Mouse (Mus musculus) spleen, postnatal 36 days (tissue): ENCODE data around the gene Slc9a2.
"Not testable (repeated sequence)": the region's sequence is repeated elsewhere in the genome, so short reads cannot be mapped to it uniquely, and the experiment has no call there.

ENCODE experiments used
- DNase-seq, 2 experiments: peaks; one replicate each; pipeline ENCODE4 v3.0.0; 2022; ENCODE audit warnings: low spot score in 2 of 2, mixed read lengths in 1 of 2

Slc9a2 gene

GRCm38 (mm10) chr1:40680067-40680867, at the start of gene Slc9a2:
TSS of gene Slc9a2 (plus strand) at chr1:40680574.
- no peak for DNase-seq

GRCm38 (mm10) chr1:40632407-40633062, 47.8 kb upstream of the Slc9a2 start:
- DNase-seq = no peak

- DNase-seq = no peak
These were observed 45.8 kb upstream of the Slc9a2 start for GRCm38 (mm10) chr1:40634608-40635007.

- DNase-seq = no peak
These were observed 32.1 kb upstream of the Slc9a2 start for GRCm38 (mm10) chr1:40648234-40648633.

GRCm38 (mm10) chr1:40650803-40651497, 29.4 kb upstream of the Slc9a2 start:
- DNase-seq = no peak

- DNase-seq = no peak
These were observed 23.3 kb upstream of the Slc9a2 start for GRCm38 (mm10) chr1:40657035-40657434.

- no peak for DNase-seq
These were observed 22.3 kb upstream of the Slc9a2 start for GRCm38 (mm10) chr1:40657978-40658496.

GRCm38 (mm10) chr1:40659017-40659416, 21.4 kb upstream of the Slc9a2 start:
- no peak for DNase-seq

GRCm38 (mm10) chr1:40659496-40659895, 20.9 kb upstream of the Slc9a2 start:
- DNase-seq = no peak

GRCm38 (mm10) chr1:40660838-40661237, 19.5 kb upstream of the Slc9a2 start:
- DNase-seq = no peak

- DNase-seq = no peak
These were observed 14.7 kb upstream of the Slc9a2 start for GRCm38 (mm10) chr1:40665401-40666370.

GRCm38 (mm10) chr1:40667442-40667841, 12.9 kb upstream of the Slc9a2 start:
- not testable (repeated sequence) for DNase-seq

GRCm38 (mm10) chr1:40670025-40670424, 10.3 kb upstream of the Slc9a2 start:
- no peak for DNase-seq

- DNase-seq = no peak
These were observed 8.9 kb upstream of the Slc9a2 start for GRCm38 (mm10) chr1:40671490-40671889.

GRCm38 (mm10) chr1:40677306-40677705, 3.1 kb upstream of the Slc9a2 start:
- no peak for DNase-seq

GRCm38 (mm10) chr1:40680868-40681698, 709 bp downstream of the Slc9a2 start:
- no peak for DNase-seq

GRCm38 (mm10) chr1:40681699-40682510, 1.5 kb downstream of the Slc9a2 start:
- DNase-seq = no peak

GRCm38 (mm10) chr1:40694296-40694695, 13.9 kb downstream of the Slc9a2 start:
- no peak for DNase-seq

- no peak for DNase-seq
These were observed 16.1 kb downstream of the Slc9a2 start for GRCm38 (mm10) chr1:40696436-40696835.
